Mouse (Mus musculus) spleen, adult 2 months (tissue): ENCODE data around the gene Slc37a1.

Source experiments
- CTCF ChIP-seq: fragments of 200-500 bp; IDR thresholded peaks from 2 replicates; pipeline ENCODE4 v1.5.1; 2011; ENCODE audit warnings: mild to moderate bottlenecking, inconsistent platforms; ENCODE audit not compliant: insufficient read depth, insufficient read length, insufficient replicate concordance; ENCODE audit errors: extremely low read depth
- POLR2A ChIP-seq: fragments of 200-500 bp; IDR thresholded peaks from 2 replicates; pipeline ENCODE4 v1.6.1; 2011; ENCODE audit warnings: low read depth, low read length, inconsistent platforms

GRCm38 (mm10) chr17:31309281-31309793 lies 22.7 kb downstream of the Slc37a1 start:
- no peak for TF ChIP-seq POLR2A
- no peak for TF ChIP-seq CTCF
